In genomic region chr2:23570563-23570962, GRCm38 (mm10) we compare ENCODE assay signal across 9 mouse cellular contexts. TPM values are rescaled to one million over a fixed set of nuclear protein-coding genes. Genes with fewer than 3 reads are reported as not detected.
DNase-seq lines count a peak whose midpoint lies in the region; ATAC-seq and TF ChIP-seq lines count a peak whose summit lies in the region.
"Had no signal": no experiment of that assay in that cellular context is flagged by ENCODE, and none has a peak within 500 bp of the region (broad histone marks: within the 10 kb centered on the region; RNA-seq: fewer than 3 reads in every experiment).

No protein-coding gene starts in this region.

- H3K9ac ChIP-seq in heart, embryonic 13.5 days = peak overlapping the region; percentile 96
- H3K9ac ChIP-seq in hindbrain, embryonic 16.5 days (ENCODE audit: low read depth, low read length) = no peak overlapping the region
- no peak overlapping the region for H3K9ac ChIP-seq in midbrain, embryonic 11.5 days (ENCODE audit: low read length)

- TF ChIP-seq CTCF in G1E (IDR thresholded peaks at IDR 0.05; ENCODE audit: low read depth, low read length) = no peak

- H3K36me3 ChIP-seq in heart, embryonic 13.5 days = no peaks in the 10 kb centered on the region
- H3K36me3 ChIP-seq in G1E (replicated peaks) = peaks cover 11% of the 10 kb centered on the region
- H3K36me3 ChIP-seq in hindbrain, embryonic 16.5 days (ENCODE audit: control insufficient read depth, insufficient read depth, low read length) = no peaks in the 10 kb centered on the region
- H3K36me3 ChIP-seq in midbrain, embryonic 11.5 days (ENCODE audit: control insufficient read depth, insufficient read depth, low read length) = no peaks in the 10 kb centered on the region

- H3K4me2 ChIP-seq in heart, embryonic 13.5 days = peak overlapping the region; percentile 84
- H3K4me2 ChIP-seq in hindbrain, embryonic 16.5 days (ENCODE audit: low read length) = peak overlapping the region; percentile 94
- peak overlapping the region; percentile 74; the same call in 1 of the 2 replicates for H3K4me2 ChIP-seq in midbrain, embryonic 11.5 days

- 59% methylated on average over 4 of the region's 4 CpGs for WGBS in heart, embryonic 13.5 days
- 89% methylated on average over 4 of the region's 4 CpGs for WGBS in hindbrain, embryonic 16.5 days
- 91% methylated on average over 4 of the region's 4 CpGs for WGBS in midbrain, embryonic 11.5 days

- H3K4me3 ChIP-seq in heart, embryonic 13.5 days = peak overlapping the region; percentile 78
- peak overlapping the region; percentile 90 for H3K4me3 ChIP-seq in G1E (ENCODE audit: low read depth, low read length)
- peak overlapping the region; percentile 89 for H3K4me3 ChIP-seq in hindbrain, embryonic 16.5 days (ENCODE audit: low read length)
- H3K4me3 ChIP-seq in midbrain, embryonic 11.5 days (ENCODE audit: low read depth, low read length) = no peak overlapping the region

- H3K27ac ChIP-seq in heart, embryonic 13.5 days (replicated peaks) = no peak overlapping the region
- no peak overlapping the region for H3K27ac ChIP-seq in hindbrain, embryonic 16.5 days (ENCODE audit: low read depth, low read length)
- H3K27ac ChIP-seq in midbrain, embryonic 11.5 days (ENCODE audit: low read depth, low read length) = no peak overlapping the region

- no peak for ATAC-seq in heart, embryonic 13.5 days (ENCODE audit: extremely low read depth, insufficient number of reproducible peaks, low FRiP score, low TSS enrichment)
- no peak for ATAC-seq in G1E (ENCODE audit: extremely low read depth, insufficient number of reproducible peaks, low FRiP score, poor library complexity, severe bottlenecking)
- ATAC-seq in hindbrain, embryonic 16.5 days = no peak
- no peak for ATAC-seq in midbrain, embryonic 11.5 days (ENCODE audit: low FRiP score)
- no peak for ATAC-seq in CD4-positive, CD25-positive, alpha-beta regulatory T cell, adult 4 months

- no peaks in the 10 kb centered on the region for H3K27me3 ChIP-seq in heart, embryonic 13.5 days (replicated peaks)
- no peaks in the 10 kb centered on the region for H3K27me3 ChIP-seq in G1E (ENCODE audit: insufficient read depth, low read length)
- H3K27me3 ChIP-seq in hindbrain, embryonic 16.5 days (replicated peaks; ENCODE audit: control insufficient read depth, insufficient read depth, low read length) = peaks cover 9% of the 10 kb centered on the region
- H3K27me3 ChIP-seq in midbrain, embryonic 11.5 days (ENCODE audit: control insufficient read depth, insufficient read depth, low read length) = no peaks in the 10 kb centered on the region

- DNase-seq in heart, postnatal 10 days = no peak
- no peak for DNase-seq in G1E (ENCODE audit: low spot score)
- DNase-seq in midbrain, embryonic 11.5 days (ENCODE audit: low spot score, missing footprints) = no peak
- DNase-seq in embryo, embryonic 10.5 days (ENCODE audit: low spot score) = no peak
- DNase-seq in frontal cortex, adult 2 months (ENCODE audit: extremely low spot score in 1 of 2, low spot score in 1 of 2) = no peak
- DNase-seq: heart, postnatal 14 days had no signal

- intact Hi-C loops in heart, postnatal 10 days (cut with DNase I) = no loop called here

- H3K9me3 ChIP-seq in heart, embryonic 13.5 days = no peaks in the 10 kb centered on the region
- no peaks in the 10 kb centered on the region for H3K9me3 ChIP-seq in G1E (replicated peaks)
- H3K9me3 ChIP-seq in hindbrain, embryonic 16.5 days (ENCODE audit: control insufficient read depth, low read length) = no peaks in the 10 kb centered on the region
- no peaks in the 10 kb centered on the region for H3K9me3 ChIP-seq in midbrain, embryonic 11.5 days (ENCODE audit: control insufficient read depth, low read length)

- peaks cover 12% of the 10 kb centered on the region for H3K4me1 ChIP-seq in heart, embryonic 13.5 days
- peaks cover 20% of the 10 kb centered on the region for H3K4me1 ChIP-seq in G1E (ENCODE audit: insufficient read depth, low read depth, low read length)
- peaks cover 12% of the 10 kb centered on the region for H3K4me1 ChIP-seq in hindbrain, embryonic 16.5 days (ENCODE audit: control insufficient read depth, insufficient read depth, low read depth, low read length)
- peaks cover 8% of the 10 kb centered on the region for H3K4me1 ChIP-seq in midbrain, embryonic 11.5 days (ENCODE audit: control insufficient read depth, insufficient read depth, low read length)

RNA-seq across cellular contexts. Expression of gene Spopl, which starts 1.3 kb away (rescaled TPM):
- polyA plus RNA-seq in heart, embryonic 13.5 days (2015; fragmentation: Nextera tagmentation; extraction: Ambion mirVana) = 7.2 and 8.6 TPM in 2 replicates
- total RNA-seq in heart, postnatal 10 days (2021) = 10 to 100 TPM; 21.7 to 22.3 TPM
- 28.5 and 34.5 TPM in 2 replicates for total RNA-seq in G1E (2014; fragmentation: Nextera tagmentation)
- 28.1 and 30.6 TPM in 2 replicates for total RNA-seq in G1E (2017)
- polyA plus RNA-seq in G1E (2012) = 12.2 and 17.1 TPM in 2 replicates
- polyA plus RNA-seq in hindbrain, embryonic 16.5 days (2015; fragmentation: Nextera tagmentation; extraction: Ambion mirVana) = 6.2 and 6.8 TPM in 2 replicates
- 8.9 and 10.7 TPM in 2 replicates for polyA plus RNA-seq in midbrain, embryonic 11.5 days (2014; fragmentation: Nextera tagmentation; extraction: Ambion mirVana)
- 10 to 100 TPM in 1 of 2 experiments, 1 to 10 TPM in 1; 7.9 to 11.0 TPM for polyA plus RNA-seq in CD4-positive, CD25-positive, alpha-beta regulatory T cell, adult 4 months (2017; shearing (Covaris generic))
- polyA plus RNA-seq in frontal cortex, adult 2 months (2012; rRNA removed) = 6.2 and 7.1 TPM in 2 replicates
